ENCODE assay signal across 3 mouse cellular contexts in the genomic region with DNA sequence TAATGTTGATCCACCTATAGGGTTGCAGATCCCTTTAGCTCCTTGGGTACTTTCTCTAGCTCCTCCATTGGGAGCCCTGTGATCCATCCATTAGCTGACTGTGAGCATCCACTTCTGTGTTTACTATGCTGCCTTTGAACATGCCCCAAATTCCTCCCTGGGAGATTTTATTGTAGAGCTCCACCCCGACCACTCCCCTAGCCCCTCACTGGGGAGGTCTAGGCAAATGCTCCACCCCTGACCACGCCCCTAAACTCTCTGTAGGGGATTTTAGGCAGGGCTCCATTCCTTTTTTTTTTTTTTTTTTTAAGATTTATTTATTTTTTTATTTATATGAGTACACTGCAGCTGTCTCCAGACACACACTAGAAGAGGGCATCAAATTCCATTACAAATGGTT.
DNase-seq lines count a peak whose midpoint lies in the region.

No protein-coding gene starts in this region.

- DNase-seq in ES-CJ7 (ENCODE audit: low read depth, low spot score) (peak; percentile 50), R1 (ENCODE audit: low read depth, low spot score) (peak; percentile 80), ZHBTc4 (ENCODE audit: low read depth, low spot score) (peak; percentile 63)
